Mouse (Mus musculus): ENCODE results near the gene Dusp14.

The Dusp14 gene

DNA sequence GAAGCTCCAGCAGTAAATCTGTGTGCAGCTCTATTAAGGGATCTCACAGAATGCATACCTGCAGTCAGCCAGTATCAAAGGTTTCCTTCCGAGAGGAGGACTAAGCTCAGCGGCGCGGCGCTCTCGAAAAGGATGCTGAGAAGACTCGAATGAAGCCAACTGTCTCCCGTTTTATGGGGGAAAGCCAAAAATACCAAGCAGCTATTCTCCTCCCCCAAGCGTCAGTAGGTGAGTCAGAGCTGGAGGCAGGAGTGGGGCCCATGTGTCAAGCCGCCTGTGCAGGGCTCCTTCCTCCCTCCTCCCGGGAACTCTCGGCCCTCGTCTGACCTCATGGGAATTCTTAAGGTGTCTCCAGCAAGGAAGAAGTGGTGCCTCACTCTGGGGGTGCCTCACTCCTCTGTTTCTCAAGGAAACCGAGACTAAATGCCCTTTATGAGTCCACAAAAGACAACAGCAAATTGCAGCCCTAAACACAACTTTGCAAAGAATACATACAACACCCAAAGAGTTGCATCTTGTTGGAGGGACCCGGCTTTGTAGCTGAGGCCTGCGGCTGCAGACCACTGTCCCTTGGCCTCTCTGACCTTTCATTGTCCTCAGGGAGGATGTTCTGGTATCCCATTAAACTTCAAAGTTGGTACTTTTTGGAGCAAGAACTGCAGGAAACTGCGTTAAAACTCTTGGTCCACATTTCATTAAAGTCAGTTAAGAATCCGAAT, 2.0 kb downstream of the Dusp14 start:
- peak; percentile 94 for DNase-seq (ENCODE audit: low read depth, low spot score)

DNA sequence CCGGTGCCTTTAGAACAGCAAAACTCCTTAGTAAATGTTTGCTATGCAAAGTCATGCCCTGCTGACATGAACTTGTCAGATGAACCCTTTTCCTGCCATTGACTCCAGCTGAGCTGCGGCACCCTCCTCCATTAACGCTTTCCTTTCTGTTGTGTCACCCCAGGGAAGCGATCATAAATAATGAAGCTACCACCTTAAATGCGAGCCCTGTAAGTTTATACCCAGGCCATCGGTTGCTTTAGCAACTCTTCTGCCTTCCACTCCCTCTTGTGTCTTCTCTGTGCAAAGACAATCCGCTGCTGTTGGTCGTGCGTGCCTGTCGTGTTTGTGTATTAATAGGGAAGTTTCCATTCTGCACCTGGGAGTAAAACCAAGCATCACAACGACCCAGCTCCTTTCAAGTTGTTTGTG, 3.0 kb downstream of the Dusp14 start:
- peak; percentile 63 for DNase-seq (ENCODE audit: low read depth, low spot score)

- no peak for DNase-seq (ENCODE audit: low read depth, low spot score)
These were observed 5.3 kb downstream of the Dusp14 start for GRCm38 (mm10) chr11:84063631-84064209.

GRCm38 (mm10) chr11:84062805-84063204, 6.3 kb downstream of the Dusp14 start:
- DNase-seq (ENCODE audit: low read depth, low spot score), result peak; percentile 94

- peak; percentile 87 for DNase-seq (ENCODE audit: low read depth, low spot score)
These were observed 7.2 kb downstream of the Dusp14 start for GRCm38 (mm10) chr11:84061881-84062280.

DNA sequence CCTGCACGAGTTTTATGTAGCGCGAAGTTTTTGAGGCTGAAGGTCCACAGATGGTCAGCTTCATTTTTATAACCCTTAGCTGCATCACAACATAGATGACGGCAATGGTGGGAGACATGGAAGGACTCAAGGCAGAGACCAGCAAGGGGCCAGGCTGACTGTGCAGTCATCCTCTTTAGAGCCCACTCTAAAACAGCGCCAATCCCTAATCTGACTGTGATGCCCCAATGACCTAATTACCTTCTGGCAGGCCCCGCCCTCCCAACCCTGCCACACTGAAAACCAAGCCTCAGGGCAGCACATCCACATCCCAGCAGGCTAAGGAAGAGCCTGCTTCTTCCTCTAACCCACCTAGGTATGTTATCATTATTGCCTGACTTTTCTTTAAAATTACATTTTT, 8.4 kb downstream of the Dusp14 start:
- no peak for DNase-seq (ENCODE audit: low read depth, low spot score)

GRCm38 (mm10) chr11:84059784-84060183, 9.3 kb downstream of the Dusp14 start:
- DNase-seq (ENCODE audit: low read depth, low spot score), result no peak

GRCm38 (mm10) chr11:84057418-84057817, 11.6 kb downstream of the Dusp14 start:
- DNase-seq (ENCODE audit: low read depth, low spot score), result no peak

GRCm38 (mm10) chr11:84053524-84054163, 15.4 kb downstream of the Dusp14 start:
- DNase-seq (ENCODE audit: low read depth, low spot score), result no peak

DNA sequence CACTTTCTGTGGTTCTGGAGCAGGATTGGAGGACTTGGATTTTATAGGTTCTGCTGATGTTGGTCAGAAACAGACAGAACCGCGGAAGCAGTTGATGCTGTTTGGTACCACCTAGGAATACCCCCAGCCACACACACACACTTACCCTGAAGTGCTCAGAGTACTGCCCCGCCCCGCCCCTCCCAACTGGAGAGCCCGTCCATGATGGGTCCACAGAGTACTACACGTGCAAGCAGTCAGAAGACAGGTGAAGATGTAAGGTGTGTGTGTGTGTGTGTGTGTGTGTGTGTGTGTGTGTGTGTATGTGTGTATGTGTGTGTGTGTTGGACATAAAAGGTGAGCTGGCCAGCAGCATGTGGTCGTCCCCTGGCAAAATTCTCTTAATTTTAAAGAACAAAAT, 16.0 kb downstream of the Dusp14 start:
- no peak for DNase-seq (ENCODE audit: low read depth, low spot score)

DNA sequence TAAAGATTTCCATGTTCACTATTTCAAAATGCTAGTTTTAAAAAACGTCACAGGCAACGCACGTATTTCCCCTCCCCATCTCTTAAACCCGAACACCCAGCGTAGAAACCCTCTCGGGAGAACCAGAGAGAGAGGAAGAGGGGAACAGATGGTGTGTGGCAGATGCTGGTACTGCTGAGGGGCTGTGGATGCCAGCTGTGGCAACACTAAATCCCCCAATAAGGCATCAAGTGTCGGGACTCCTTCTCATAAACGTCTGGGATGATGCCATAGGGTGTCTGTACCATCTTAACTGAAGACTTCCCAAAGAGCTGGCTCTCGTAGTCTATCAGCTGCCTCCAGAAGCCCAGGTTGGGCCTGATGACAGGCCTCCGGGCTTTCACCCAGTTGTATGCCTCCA, 20.6 kb downstream of the Dusp14 start:
- DNase-seq (ENCODE audit: low read depth, low spot score), result no peak

GRCm38 (mm10) chr11:84047270-84047669, 21.8 kb downstream of the Dusp14 start:
- no peak for DNase-seq (ENCODE audit: low read depth, low spot score)

DNA sequence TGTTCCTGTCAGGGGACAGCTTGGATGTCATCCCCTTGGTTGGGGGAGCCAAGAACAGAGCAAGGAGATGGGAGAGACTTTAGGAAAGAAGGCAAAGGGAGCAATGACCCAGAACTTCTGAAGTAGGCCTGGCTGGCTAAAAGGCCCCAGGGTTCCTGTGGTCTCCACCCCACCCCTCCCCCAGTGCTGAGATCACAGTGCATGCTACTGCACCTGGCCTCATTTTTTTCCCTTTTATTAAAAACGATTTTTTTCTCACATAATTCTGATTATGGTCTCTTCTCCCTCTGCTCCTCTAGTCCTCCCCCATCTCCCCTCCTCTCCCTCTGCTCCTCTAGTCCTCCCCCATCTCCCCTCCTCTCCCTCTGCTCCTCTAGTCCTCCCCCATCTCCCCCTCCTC, 24.1 kb downstream of the Dusp14 start:
- no peak for DNase-seq (ENCODE audit: low read depth, low spot score)

- DNase-seq (ENCODE audit: low read depth, low spot score), result peak; percentile 87
These were observed 26.0 kb downstream of the Dusp14 start for GRCm38 (mm10) chr11:84042808-84043762.

GRCm38 (mm10) chr11:84040621-84041020, 28.4 kb downstream of the Dusp14 start:
- DNase-seq (ENCODE audit: low read depth, low spot score), result no peak

DNA sequence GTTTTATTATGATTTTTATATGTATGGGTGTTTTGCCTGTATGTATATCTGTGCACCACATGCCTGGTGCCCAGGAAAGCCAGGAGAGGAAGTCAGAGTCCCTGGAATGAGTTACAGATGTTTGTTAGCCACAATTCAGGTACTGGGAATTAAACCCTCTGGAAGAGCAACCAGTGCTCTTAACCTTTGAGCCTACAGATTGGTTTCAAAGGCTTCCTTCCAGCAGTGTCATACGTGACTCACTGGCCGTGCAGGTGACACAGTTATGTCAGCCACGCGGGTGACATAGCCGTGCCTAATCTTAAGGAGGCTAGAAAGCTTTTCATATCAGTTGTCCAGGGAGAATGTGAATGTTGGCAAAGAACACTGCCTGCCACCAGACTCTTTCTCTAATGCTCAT, 35.4 kb downstream of the Dusp14 start:
- DNase-seq (ENCODE audit: low read depth, low spot score), result no peak

- no peak for DNase-seq (ENCODE audit: low read depth, low spot score)
These were observed 36.5 kb downstream of the Dusp14 start for GRCm38 (mm10) chr11:84032559-84032958.

GRCm38 (mm10) chr11:84031971-84032370, 37.1 kb downstream of the Dusp14 start:
- peak; percentile 79 for DNase-seq (ENCODE audit: low read depth, low spot score)

- peak; percentile 78 for DNase-seq (ENCODE audit: low read depth, low spot score)
These were observed 40.6 kb downstream of the Dusp14 start for GRCm38 (mm10) chr11:84028271-84029028.

DNA sequence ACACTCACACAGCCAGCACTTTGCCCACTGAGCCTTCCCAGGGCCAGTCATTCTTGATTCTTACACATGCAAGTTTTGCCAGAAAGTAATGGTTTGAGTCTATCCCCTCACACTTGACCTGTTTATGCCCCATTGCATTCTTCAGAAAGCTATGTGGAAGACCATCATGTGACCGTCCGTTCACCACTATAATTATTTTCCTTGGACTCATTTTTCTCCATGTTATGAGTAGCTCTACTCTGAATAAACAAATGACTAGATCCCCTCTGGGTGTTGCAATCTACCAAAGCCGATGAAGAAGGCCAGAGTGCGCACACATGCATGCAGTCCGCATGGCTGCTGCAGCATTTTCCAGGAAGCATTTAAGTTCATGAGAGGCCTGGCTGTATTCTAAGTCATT, 41.8 kb downstream of the Dusp14 start:
- DNase-seq (ENCODE audit: low read depth, low spot score), result peak; percentile 44
